Mouse (Mus musculus) liver, adult 2 months (tissue): ENCODE results near the gene Ulk4.

Experiments
- CTCF ChIP-seq: fragments of 200-500 bp; IDR thresholded peaks from 2 replicates; pipeline ENCODE4 v1.5.1; 2011; ENCODE audit warnings: low read depth, low read length, control low read depth
- POLR2A ChIP-seq: fragments of 200-500 bp; IDR thresholded peaks from 2 replicates; pipeline ENCODE4 v1.6.1; 2011; ENCODE audit warnings: low read length, control low read depth; ENCODE audit not compliant: insufficient read depth; ENCODE audit errors: extremely low read depth

GRCm38 (mm10) chr9:121250854-121251253 is 26.1 kb downstream of the Ulk4 start:
- TF ChIP-seq CTCF: no peak
- no peak for TF ChIP-seq POLR2A
